Mouse (Mus musculus) hindbrain, embryonic 12.5 days (tissue): ENCODE data around the gene Atrnl1. TPM values are rescaled to one million over a fixed set of nuclear protein-coding genes. Genes with fewer than 3 reads are reported as not detected.

Source experiments
- ATAC-seq: fragments of 200-750 bp; cut with Nextera tagmentation; 2 replicates; pipeline ENCODE4 v1.8.0; 2017; ENCODE audit warnings: moderate TSS enrichment; ENCODE audit not compliant: low FRiP score
- H3K27ac ChIP-seq: fragments of 300-500 bp; sonication (generic); 2 replicates; pipeline ENCODE4 v1.5.1; 2016; ENCODE audit warnings: mild to moderate bottlenecking
- H3K27me3 ChIP-seq: fragments of 300-500 bp; sonication (generic); 2 replicates; pipeline ENCODE4 v1.6.1; 2016; ENCODE audit warnings: mild to moderate bottlenecking
- H3K36me3 ChIP-seq: fragments of 300-500 bp; sonication (generic); 2 replicates; pipeline ENCODE4 v1.6.1; 2016; ENCODE audit warnings: mild to moderate bottlenecking
- H3K4me1 ChIP-seq: fragments of 300-500 bp; sonication (generic); 2 replicates; pipeline ENCODE4 v1.6.1; 2016
- H3K4me2 ChIP-seq: fragments of 300-500 bp; sonication (generic); replicated peaks from 2 replicates; pipeline ENCODE4 v1.6.1; 2016; ENCODE audit warnings: mild to moderate bottlenecking
- H3K4me3 ChIP-seq: fragments of 300-500 bp; sonication (generic); 2 replicates; pipeline ENCODE4 v1.5.1; 2016; ENCODE audit warnings: mild to moderate bottlenecking
- H3K9ac ChIP-seq: fragments of 300-500 bp; sonication (generic); 2 replicates; pipeline ENCODE4 v1.6.1; 2016; ENCODE audit warnings: mild to moderate bottlenecking, moderate library complexity
- H3K9me3 ChIP-seq: fragments of 300-500 bp; sonication (generic); replicated peaks from 2 replicates; pipeline ENCODE4 v1.6.1; 2016; ENCODE audit warnings: mild to moderate bottlenecking
- WGBS: fragments of 180-500 bp; shearing (Covaris S2); methylation state at CpG from one replicate; pipeline ENCODE4 v1.1.7; 2016; 5-methylcytosine and 5-hydroxymethylcytosine counted together
- polyA plus RNA-seq: library from polyadenylated mRNA; unstranded; fragments of >200 nt; fragmentation: Nextera tagmentation; extraction: Ambion mirVana; gene quantifications from 2 replicates; pipeline ENCODE4 v1.2.1, GENCODE M21; 2016

Atrnl1 gene
- polyA plus RNA-seq, 1 experiment from 2014 or later = 12.4 TPM

GRCm38 (mm10) chr19:57746553-57746952 lies 135.7 kb downstream of the Atrnl1 start:
- Histone ChIP-seq H3K9me3 (no peaks in the 10 kb centered on the region), H3K4me1 (no peaks in the 10 kb centered on the region), H3K27me3 (no peaks in the 10 kb centered on the region), H3K9ac (no peak overlapping the region), H3K4me3 (no peak overlapping the region), H3K36me3 (0 out of 2 replicates have a peak, but pooled peaks cover 3% of the 10 kb centered on the region), H3K27ac (no peak overlapping the region), H3K4me2 (no peak overlapping the region)
- 92% methylated on average over 11 of the region's 11 CpGs for WGBS
- no peak for ATAC-seq

- 95% methylated on average over 14 of the region's 14 CpGs for WGBS
- H3K4me2 ChIP-seq = no peak overlapping the region
- H3K4me3 ChIP-seq = no peak overlapping the region
- no peaks in the 10 kb centered on the region; the same call in 1 of the 2 replicates for H3K36me3 ChIP-seq
- no peaks in the 10 kb centered on the region for H3K27me3 ChIP-seq
- H3K27ac ChIP-seq = no peak overlapping the region
- H3K9me3 ChIP-seq = no peaks in the 10 kb centered on the region
- no peak for ATAC-seq
- no peak overlapping the region for H3K9ac ChIP-seq
- no peaks in the 10 kb centered on the region for H3K4me1 ChIP-seq
Observed at GRCm38 (mm10) chr19:57752189-57752588, 141.4 kb downstream of the Atrnl1 start.

GRCm38 (mm10) chr19:57762526-57762925 lies 151.7 kb downstream of the Atrnl1 start:
- H3K9ac ChIP-seq = no peak overlapping the region
- peaks cover 5% of the 10 kb centered on the region; the same call in 1 of the 2 replicates for H3K36me3 ChIP-seq
- H3K27me3 ChIP-seq = no peaks in the 10 kb centered on the region
- 90% methylated on average over 2 of the region's 2 CpGs for WGBS
- no peak overlapping the region for H3K27ac ChIP-seq
- no peak overlapping the region for H3K4me3 ChIP-seq
- H3K4me2 ChIP-seq = no peak overlapping the region
- no peaks in the 10 kb centered on the region for H3K9me3 ChIP-seq
- no peaks in the 10 kb centered on the region for H3K4me1 ChIP-seq
- no peak for ATAC-seq

- Histone ChIP-seq H3K4me1 (no peaks in the 10 kb centered on the region), H3K4me2 (no peak overlapping the region), H3K9me3 (no peaks in the 10 kb centered on the region), H3K4me3 (no peak overlapping the region), H3K27me3 (no peaks in the 10 kb centered on the region), H3K36me3 (peaks cover 5% of the 10 kb centered on the region; the same call in 1 of the 2 replicates), H3K9ac (no peak overlapping the region), H3K27ac (no peak overlapping the region)
- ATAC-seq = no peak
- WGBS = 79% methylated on average over 16 of the region's 16 CpGs
Observed at GRCm38 (mm10) chr19:57764576-57765371, 153.9 kb downstream of the Atrnl1 start.

- no peak overlapping the region for H3K4me3 ChIP-seq
- ATAC-seq = no peak
Observed at GRCm38 (mm10) chr19:57767051-57767450, 156.2 kb downstream of the Atrnl1 start.

GRCm38 (mm10) chr19:57768661-57769060 lies 157.8 kb downstream of the Atrnl1 start:
- H3K9me3 ChIP-seq = no peaks in the 10 kb centered on the region
- H3K4me2 ChIP-seq = no peak overlapping the region
- no peak for ATAC-seq
- H3K4me3 ChIP-seq = no peak overlapping the region
- no peaks in the 10 kb centered on the region for H3K36me3 ChIP-seq
- no peaks in the 10 kb centered on the region for H3K27me3 ChIP-seq
- WGBS = 89% methylated on average over 11 of the region's 11 CpGs
- H3K9ac ChIP-seq = no peak overlapping the region
- no peak overlapping the region for H3K27ac ChIP-seq
- no peaks in the 10 kb centered on the region for H3K4me1 ChIP-seq

More at GRCm38 (mm10) chr19:57767051-57767450, 156.2 kb downstream of the Atrnl1 start:
- Histone ChIP-seq H3K4me1 (no peaks in the 10 kb centered on the region), H3K4me2 (no peak overlapping the region), H3K9me3 (no peaks in the 10 kb centered on the region), H3K27ac (no peak overlapping the region), H3K36me3 (no peaks in the 10 kb centered on the region), H3K27me3 (no peaks in the 10 kb centered on the region), H3K9ac (no peak overlapping the region)
- 85% methylated on average over 2 of the region's 2 CpGs for WGBS

- Histone ChIP-seq H3K9me3 (no peaks in the 10 kb centered on the region), H3K4me1 (peaks cover 4% of the 10 kb centered on the region; the same call in 1 of the 2 replicates), H3K27me3 (no peaks in the 10 kb centered on the region), H3K27ac (no peak overlapping the region), H3K4me3 (no peak overlapping the region), H3K4me2 (no peak overlapping the region), H3K9ac (no peak overlapping the region), H3K36me3 (no peaks in the 10 kb centered on the region)
- 93% methylated on average over 3 of the region's 3 CpGs for WGBS
- ATAC-seq = no peak
Observed at GRCm38 (mm10) chr19:57782366-57783089, 171.7 kb downstream of the Atrnl1 start.

- Histone ChIP-seq H3K9ac (no peak overlapping the region), H3K27ac (peak overlapping the region; percentile 1; the same call in 1 of the 2 replicates), H3K4me2 (no peak overlapping the region), H3K4me3 (no peak overlapping the region), H3K27me3 (no peaks in the 10 kb centered on the region), H3K36me3 (no peaks in the 10 kb centered on the region), H3K9me3 (no peaks in the 10 kb centered on the region), H3K4me1 (peaks cover 4% of the 10 kb centered on the region; the same call in 1 of the 2 replicates)
- ATAC-seq = peak; percentile 60
- WGBS = 58% methylated on average over 5 of the region's 5 CpGs
Observed at GRCm38 (mm10) chr19:57786699-57787098, 175.9 kb downstream of the Atrnl1 start.

GRCm38 (mm10) chr19:57802207-57802606 lies 191.4 kb downstream of the Atrnl1 start:
- H3K4me3 ChIP-seq = no peak overlapping the region
- no peak for ATAC-seq

GRCm38 (mm10) chr19:57802771-57803482 lies 192.1 kb downstream of the Atrnl1 start:
- no peaks in the 10 kb centered on the region for H3K27me3 ChIP-seq
- 74% methylated on average over 14 of the region's 14 CpGs for WGBS
- H3K4me1 ChIP-seq = no peaks in the 10 kb centered on the region
- no peak overlapping the region for H3K9ac ChIP-seq
- H3K9me3 ChIP-seq = no peaks in the 10 kb centered on the region
- H3K4me3 ChIP-seq = no peak overlapping the region
- no peaks in the 10 kb centered on the region for H3K36me3 ChIP-seq
- no peak for ATAC-seq
- no peak overlapping the region for H3K27ac ChIP-seq
- H3K4me2 ChIP-seq = no peak overlapping the region

More at GRCm38 (mm10) chr19:57802207-57802606, 191.4 kb downstream of the Atrnl1 start:
- no peaks in the 10 kb centered on the region for H3K27me3 ChIP-seq
- 87% methylated on average over 9 of the region's 9 CpGs for WGBS
- H3K27ac ChIP-seq = no peak overlapping the region
- H3K4me2 ChIP-seq = no peak overlapping the region
- H3K36me3 ChIP-seq = no peaks in the 10 kb centered on the region
- H3K9me3 ChIP-seq = no peaks in the 10 kb centered on the region
- H3K9ac ChIP-seq = no peak overlapping the region
- no peaks in the 10 kb centered on the region for H3K4me1 ChIP-seq

- Histone ChIP-seq H3K4me3 (no peak overlapping the region), H3K27ac (no peak overlapping the region), H3K27me3 (no peaks in the 10 kb centered on the region), H3K9me3 (no peaks in the 10 kb centered on the region), H3K4me1 (no peaks in the 10 kb centered on the region), H3K9ac (no peak overlapping the region), H3K36me3 (no peaks in the 10 kb centered on the region), H3K4me2 (no peak overlapping the region)
- 81% methylated on average over 3 of the region's 3 CpGs for WGBS
- ATAC-seq = no peak
Observed at GRCm38 (mm10) chr19:57803483-57803820, 192.6 kb downstream of the Atrnl1 start.

GRCm38 (mm10) chr19:57808363-57808762 lies 197.5 kb downstream of the Atrnl1 start:
- Histone ChIP-seq H3K4me2 (no peak overlapping the region), H3K9ac (no peak overlapping the region), H3K4me1 (no peaks in the 10 kb centered on the region), H3K4me3 (no peak overlapping the region), H3K9me3 (no peaks in the 10 kb centered on the region), H3K27ac (no peak overlapping the region), H3K36me3 (no peaks in the 10 kb centered on the region), H3K27me3 (no peaks in the 10 kb centered on the region)
- ATAC-seq = no peak
- WGBS = 49% methylated on average over 2 of the region's 2 CpGs
